Mouse (Mus musculus): ENCODE measurements around the gene Mmp7. TPM values are rescaled to one million over a fixed set of nuclear protein-coding genes. Genes with fewer than 3 reads are reported as not detected.

Mmp7 gene
- polyA plus RNA-seq, 1 experiment from 2014 or later: 0.27 TPM

DNA sequence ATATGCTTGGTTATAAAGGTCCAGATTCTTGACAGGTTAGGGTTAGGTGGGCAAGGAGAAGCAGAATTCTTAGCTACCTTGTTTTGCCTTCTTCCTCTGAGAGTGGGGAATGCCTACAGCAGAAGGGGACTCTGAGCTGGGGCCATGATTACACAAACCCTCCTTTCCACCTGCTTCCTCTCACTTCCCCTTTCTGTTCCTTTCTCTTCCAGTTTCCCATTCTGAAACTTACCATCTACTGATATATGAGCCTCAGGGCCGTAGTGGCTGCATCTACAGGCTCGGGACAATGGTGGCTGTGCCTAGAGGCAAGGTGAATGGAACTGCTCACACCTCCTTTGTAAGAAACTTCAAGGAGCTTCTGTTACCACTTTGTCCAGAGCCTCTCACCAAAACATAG is 5.9 kb upstream of the Mmp7 start:
- WGBS: 73% methylated on average over 2 of the region's 2 CpGs
- ATAC-seq (ENCODE audit: low FRiP score, low TSS enrichment): no peak

DNA sequence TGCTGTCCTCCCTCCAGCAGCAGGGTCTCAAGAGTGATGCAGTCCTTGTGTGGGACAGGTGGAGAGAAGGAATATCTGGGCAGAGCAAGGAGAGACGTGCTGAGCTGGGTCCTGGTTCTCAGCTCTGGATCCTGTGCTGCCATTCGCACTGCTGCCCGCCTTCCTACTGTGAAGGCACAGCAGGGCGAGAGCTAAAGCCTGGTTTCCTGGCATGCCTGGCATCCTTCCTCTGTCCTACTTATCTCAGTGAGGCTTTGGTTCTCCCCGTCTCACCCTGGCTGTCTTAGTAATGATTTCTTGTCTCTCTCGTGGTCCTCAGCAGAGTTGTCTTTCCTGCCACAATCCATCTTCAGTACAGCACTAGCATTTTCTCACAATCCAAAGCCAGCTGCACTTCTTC is 2.1 kb upstream of the Mmp7 start:
- H3K4me1 ChIP-seq (replicated peaks; ENCODE audit: control insufficient read depth, insufficient read depth): no peaks in the 10 kb centered on the region
- no peak overlapping the region for H3K4me2 ChIP-seq (replicated peaks; ENCODE audit: low read depth)
- 21% methylated on average over 6 of the region's 6 CpGs for WGBS
- no peaks in the 10 kb centered on the region for H3K9me3 ChIP-seq (ENCODE audit: control insufficient read depth, low read length)
- H3K4me3 ChIP-seq (ENCODE audit: low read depth, low read length): no peak overlapping the region
- DNase-seq (ENCODE audit: low spot score) (no peak), ATAC-seq (ENCODE audit: low FRiP score, low TSS enrichment) (no peak)
- TF ChIP-seq CTCF (IDR thresholded peaks at IDR 0.05; ENCODE audit: low read depth) (no peak), EP300 (optimal IDR thresholded peaks at IDR 0.05) (no peak)
- no peaks in the 10 kb centered on the region for H3K36me3 ChIP-seq (ENCODE audit: control insufficient read depth, insufficient read depth, low read length)
- no peaks in the 10 kb centered on the region for H3K27me3 ChIP-seq (ENCODE audit: control insufficient read depth, insufficient read depth, low read length)
- no peak overlapping the region for H3K27ac ChIP-seq (replicated peaks)
- no peak overlapping the region for H3K9ac ChIP-seq (ENCODE audit: low read length)

More for the DNA sequence above, 5.9 kb upstream of the Mmp7 start:
- Histone ChIP-seq H3K36me3 (ENCODE audit: control insufficient read depth, insufficient read depth, low read length) (no peaks in the 10 kb centered on the region), H3K4me3 (ENCODE audit: low read depth, low read length) (no peak overlapping the region), H3K4me2 (replicated peaks; ENCODE audit: low read depth) (no peak overlapping the region), H3K9ac (ENCODE audit: low read length) (no peak overlapping the region), H3K4me1 (replicated peaks; ENCODE audit: control insufficient read depth, insufficient read depth) (no peaks in the 10 kb centered on the region), H3K27ac (replicated peaks) (no peak overlapping the region), H3K9me3 (ENCODE audit: control insufficient read depth, low read length) (no peaks in the 10 kb centered on the region), H3K27me3 (ENCODE audit: control insufficient read depth, insufficient read depth, low read length) (no peaks in the 10 kb centered on the region)
- no peak for TF ChIP-seq EP300 (optimal IDR thresholded peaks at IDR 0.05)
- TF ChIP-seq CTCF (IDR thresholded peaks at IDR 0.05; ENCODE audit: low read depth): no peak
- DNase-seq (ENCODE audit: low spot score): no peak

DNA sequence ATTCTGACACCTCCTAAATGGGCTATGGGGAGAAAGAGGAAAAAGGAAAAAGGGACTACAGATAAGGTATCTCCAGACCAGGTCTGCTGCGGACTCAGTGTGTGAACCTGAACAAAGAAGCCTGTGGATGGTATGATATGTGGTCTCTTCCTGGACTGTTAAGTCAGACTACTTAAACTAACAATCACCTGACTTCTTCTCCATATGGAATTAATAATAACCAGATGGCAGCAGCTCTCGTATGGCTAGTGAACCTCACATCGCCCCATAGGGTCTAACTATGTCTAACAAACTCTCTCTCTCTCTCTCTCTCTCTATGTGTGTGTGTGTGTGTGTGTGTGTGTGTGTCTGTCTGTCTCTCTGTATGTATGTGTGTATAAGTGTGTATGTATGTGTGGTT is 2.1 kb downstream of the Mmp7 start:
- Histone ChIP-seq H3K9ac (ENCODE audit: low read length) (no peak overlapping the region), H3K4me3 (ENCODE audit: low read depth, low read length) (no peak overlapping the region), H3K27ac (replicated peaks) (no peak overlapping the region), H3K4me1 (replicated peaks; ENCODE audit: control insufficient read depth, insufficient read depth) (no peaks in the 10 kb centered on the region), H3K36me3 (ENCODE audit: control insufficient read depth, insufficient read depth, low read length) (no peaks in the 10 kb centered on the region), H3K27me3 (ENCODE audit: control insufficient read depth, insufficient read depth, low read length) (no peaks in the 10 kb centered on the region), H3K9me3 (ENCODE audit: control insufficient read depth, low read length) (no peaks in the 10 kb centered on the region), H3K4me2 (replicated peaks; ENCODE audit: low read depth) (no peak overlapping the region)
- WGBS: 87% methylated on average over 3 of the region's 3 CpGs
- DNase-seq (ENCODE audit: low spot score): no peak
- no peak for ATAC-seq (ENCODE audit: low FRiP score, low TSS enrichment)
- TF ChIP-seq EP300 (optimal IDR thresholded peaks at IDR 0.05) (no peak), CTCF (IDR thresholded peaks at IDR 0.05; ENCODE audit: low read depth) (no peak)

DNA sequence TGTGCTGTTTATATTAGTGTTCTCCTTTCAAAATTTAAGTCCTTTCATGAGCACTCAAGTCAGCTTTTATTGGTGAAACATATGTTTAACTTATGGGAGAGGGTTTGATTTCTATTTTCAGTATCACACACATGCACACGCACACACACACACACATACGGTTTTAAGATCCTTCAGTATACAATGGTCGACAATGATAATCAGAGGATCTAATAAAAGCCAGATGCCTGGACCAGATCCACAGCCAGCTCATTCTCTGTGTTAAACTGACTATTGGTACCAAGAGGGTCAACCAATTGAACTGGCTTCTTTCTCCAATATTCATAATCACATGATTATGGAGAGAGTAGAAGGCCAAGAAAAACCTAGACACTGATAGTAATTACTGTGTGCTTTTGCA is 3.8 kb downstream of the Mmp7 start:
- TF ChIP-seq EP300 (optimal IDR thresholded peaks at IDR 0.05) (no peak), CTCF (IDR thresholded peaks at IDR 0.05; ENCODE audit: low read depth) (no peak)
- ATAC-seq (ENCODE audit: low FRiP score, low TSS enrichment) (no peak), DNase-seq (ENCODE audit: low spot score) (no peak)
- H3K27ac ChIP-seq (replicated peaks): no peak overlapping the region
- no peak overlapping the region for H3K4me3 ChIP-seq (ENCODE audit: low read depth, low read length)
- H3K9ac ChIP-seq (ENCODE audit: low read length): no peak overlapping the region
- H3K36me3 ChIP-seq (ENCODE audit: control insufficient read depth, insufficient read depth, low read length): no peaks in the 10 kb centered on the region
- no peak overlapping the region for H3K4me2 ChIP-seq (replicated peaks; ENCODE audit: low read depth)
- WGBS: 80% methylated on average over 3 of the region's 3 CpGs
- H3K4me1 ChIP-seq (replicated peaks; ENCODE audit: control insufficient read depth, insufficient read depth): no peaks in the 10 kb centered on the region
- H3K9me3 ChIP-seq (ENCODE audit: control insufficient read depth, low read length): no peaks in the 10 kb centered on the region
- no peaks in the 10 kb centered on the region for H3K27me3 ChIP-seq (ENCODE audit: control insufficient read depth, insufficient read depth, low read length)

DNA sequence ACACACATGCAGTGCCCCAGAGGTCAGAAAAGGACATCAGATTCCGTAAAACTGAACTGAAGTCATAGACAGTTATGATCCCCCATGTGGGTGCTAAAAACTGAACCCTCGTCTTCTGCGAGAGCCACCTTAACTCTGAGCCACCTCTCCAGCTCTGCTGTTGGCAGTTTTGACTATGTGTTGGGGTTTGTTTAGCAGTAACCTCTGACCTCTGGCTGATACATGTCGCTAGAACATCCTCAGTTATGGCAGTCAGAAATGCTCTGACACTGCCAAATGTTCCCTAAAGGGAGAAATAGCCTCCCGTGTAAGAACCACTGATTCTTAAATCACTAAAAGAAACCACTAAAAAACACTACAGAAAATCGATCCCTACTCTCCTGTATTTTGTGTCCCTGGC is 16.8 kb downstream of the Mmp7 start:
- H3K27me3 ChIP-seq (ENCODE audit: control insufficient read depth, insufficient read depth, low read length): no peaks in the 10 kb centered on the region
- H3K36me3 ChIP-seq (ENCODE audit: control insufficient read depth, insufficient read depth, low read length): no peaks in the 10 kb centered on the region
- DNase-seq (ENCODE audit: low spot score) (no peak), ATAC-seq (ENCODE audit: low FRiP score, low TSS enrichment) (no peak)
- H3K9me3 ChIP-seq (ENCODE audit: control insufficient read depth, low read length): no peaks in the 10 kb centered on the region
- H3K4me3 ChIP-seq (ENCODE audit: low read depth, low read length): no peak overlapping the region
- WGBS: 61% methylated on average over 6 of the region's 6 CpGs
- no peaks in the 10 kb centered on the region for H3K4me1 ChIP-seq (replicated peaks; ENCODE audit: control insufficient read depth, insufficient read depth)
- H3K4me2 ChIP-seq (replicated peaks; ENCODE audit: low read depth): no peak overlapping the region
- no peak overlapping the region for H3K9ac ChIP-seq (ENCODE audit: low read length)
- H3K27ac ChIP-seq (replicated peaks): no peak overlapping the region
- TF ChIP-seq CTCF (IDR thresholded peaks at IDR 0.05; ENCODE audit: low read depth) (no peak), EP300 (optimal IDR thresholded peaks at IDR 0.05) (no peak)

DNA sequence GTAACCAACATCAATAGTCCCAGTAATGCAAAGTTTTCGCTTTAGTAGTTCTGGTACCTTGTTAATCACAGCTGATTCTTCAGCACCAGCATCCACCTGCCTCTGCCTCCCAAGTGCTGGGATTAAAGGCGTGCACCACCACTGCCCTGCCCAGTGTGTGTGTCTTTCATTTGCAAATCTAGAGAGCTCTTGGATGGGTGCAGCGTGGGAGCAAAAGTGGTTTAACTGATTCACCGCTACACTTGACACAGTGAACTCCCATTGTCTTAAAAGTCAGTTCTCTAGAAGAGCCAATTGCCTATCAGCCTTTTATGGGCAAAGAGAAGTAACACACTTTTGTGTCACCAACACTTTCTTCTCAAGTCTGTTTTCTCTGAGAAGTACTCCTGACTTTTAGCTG is 19.3 kb downstream of the Mmp7 start:
- no peak overlapping the region for H3K4me3 ChIP-seq (ENCODE audit: low read depth, low read length)
- no peaks in the 10 kb centered on the region for H3K36me3 ChIP-seq (ENCODE audit: control insufficient read depth, insufficient read depth, low read length)
- 73% methylated on average over 4 of the region's 4 CpGs for WGBS
- TF ChIP-seq EP300 (optimal IDR thresholded peaks at IDR 0.05) (no peak), CTCF (IDR thresholded peaks at IDR 0.05; ENCODE audit: low read depth) (no peak)
- DNase-seq (ENCODE audit: low spot score) (no peak), ATAC-seq (ENCODE audit: low FRiP score, low TSS enrichment) (no peak)
- H3K27ac ChIP-seq (replicated peaks): no peak overlapping the region
- H3K4me1 ChIP-seq (replicated peaks; ENCODE audit: control insufficient read depth, insufficient read depth): no peaks in the 10 kb centered on the region
- no peak overlapping the region for H3K4me2 ChIP-seq (replicated peaks; ENCODE audit: low read depth)
- no peaks in the 10 kb centered on the region for H3K9me3 ChIP-seq (ENCODE audit: control insufficient read depth, low read length)
- no peaks in the 10 kb centered on the region for H3K27me3 ChIP-seq (ENCODE audit: control insufficient read depth, insufficient read depth, low read length)
- no peak overlapping the region for H3K9ac ChIP-seq (ENCODE audit: low read length)
